Mouse (Mus musculus): Measurements from ENCODE around the gene Bfsp2. TPM values are rescaled to one million over a fixed set of nuclear protein-coding genes. Genes with fewer than 3 reads are reported as not detected.

Bfsp2 gene
- polyA plus RNA-seq, 1 experiment from 2014 or later = 0.54 TPM

GRCm38 (mm10) chr9:103378686-103379085 lies 101.5 kb downstream of the Bfsp2 start:
- WGBS = 75% methylated on average over 10 of the region's 10 CpGs
- ATAC-seq (ENCODE audit: low FRiP score) = no peak

GRCm38 (mm10) chr9:103376346-103377320 lies 103.6 kb downstream of the Bfsp2 start:
- no peaks in the 10 kb centered on the region for H3K9me3 ChIP-seq (ENCODE audit: control insufficient read depth, low read length)
- H3K4me2 ChIP-seq (replicated peaks; ENCODE audit: low read depth, low read length) = no peak overlapping the region
- 80% methylated on average over 7 of the region's 7 CpGs for WGBS
- H3K27ac ChIP-seq (ENCODE audit: low read depth, low read length) = no peak overlapping the region
- H3K27me3 ChIP-seq (ENCODE audit: control insufficient read depth, insufficient read depth, low read length) = no peaks in the 10 kb centered on the region
- H3K36me3 ChIP-seq (ENCODE audit: control insufficient read depth, insufficient read depth, low read length) = no peaks in the 10 kb centered on the region
- no peaks in the 10 kb centered on the region for H3K4me1 ChIP-seq (replicated peaks; ENCODE audit: control insufficient read depth, insufficient read depth, low read length)
- ATAC-seq (ENCODE audit: low FRiP score) (no peak), DNase-seq (ENCODE audit: low spot score) (no peak)
- H3K9ac ChIP-seq (ENCODE audit: low read depth, low read length) = no peak overlapping the region
- no peak overlapping the region for H3K4me3 ChIP-seq (ENCODE audit: low read depth, low read length)

More at GRCm38 (mm10) chr9:103378686-103379085, 101.5 kb downstream of the Bfsp2 start:
- no peaks in the 10 kb centered on the region for H3K36me3 ChIP-seq (ENCODE audit: control insufficient read depth, insufficient read depth, low read length)
- H3K27ac ChIP-seq (ENCODE audit: low read depth, low read length) = no peak overlapping the region
- no peak overlapping the region for H3K9ac ChIP-seq (ENCODE audit: low read depth, low read length)
- H3K9me3 ChIP-seq (ENCODE audit: control insufficient read depth, low read length) = no peaks in the 10 kb centered on the region
- DNase-seq (ENCODE audit: low spot score) = no peak
- H3K4me1 ChIP-seq (replicated peaks; ENCODE audit: control insufficient read depth, insufficient read depth, low read length) = no peaks in the 10 kb centered on the region
- H3K4me2 ChIP-seq (replicated peaks; ENCODE audit: low read depth, low read length) = no peak overlapping the region
- H3K4me3 ChIP-seq (ENCODE audit: low read depth, low read length) = no peak overlapping the region
- H3K27me3 ChIP-seq (ENCODE audit: control insufficient read depth, insufficient read depth, low read length) = no peaks in the 10 kb centered on the region

Other genes with a start within 250 kb of the Bfsp2 start
- 20.8 and 25.8 TPM in 2 replicates for gene Trf, start 250.0 kb downstream of the Bfsp2 start, polyA plus RNA-seq (2014; fragmentation: Nextera tagmentation; extraction: Ambion mirVana)
- gene 1300017J02Rik, start 175.3 kb downstream of the Bfsp2 start, polyA plus RNA-seq (2014; fragmentation: Nextera tagmentation; extraction: Ambion mirVana) = 1.5 and 4.5 TPM in 2 replicates
- 70.2 and 75.6 TPM in 2 replicates for gene Topbp1, start 175.2 kb downstream of the Bfsp2 start, polyA plus RNA-seq (2014; fragmentation: Nextera tagmentation; extraction: Ambion mirVana)
- gene Cdv3, start 114.6 kb downstream of the Bfsp2 start, polyA plus RNA-seq (2014; fragmentation: Nextera tagmentation; extraction: Ambion mirVana) = 105 and 135 TPM in 2 replicates